Mouse (Mus musculus): Measurements from ENCODE around the gene Olfr1121.

GRCm38 (mm10) chr2:87385549-87385948, 15.9 kb downstream of the Olfr1121 start, which contains the start of gene Olfr1122:
- TF ChIP-seq CTCF (conservative IDR thresholded peaks at IDR 0.05; ENCODE audit: low read length): no peak
- no peak for TF ChIP-seq NANOG (IDR thresholded peaks at IDR 0.05; ENCODE audit: borderline replicate concordance, low read length)
- TF ChIP-seq POU5F1 (IDR thresholded peaks at IDR 0.05; ENCODE audit: borderline replicate concordance, low read length): no peak

Data from E14TG2a.4 (cell line).